ENCODE assay signal across 18 mouse cellular contexts in the genomic region with DNA sequence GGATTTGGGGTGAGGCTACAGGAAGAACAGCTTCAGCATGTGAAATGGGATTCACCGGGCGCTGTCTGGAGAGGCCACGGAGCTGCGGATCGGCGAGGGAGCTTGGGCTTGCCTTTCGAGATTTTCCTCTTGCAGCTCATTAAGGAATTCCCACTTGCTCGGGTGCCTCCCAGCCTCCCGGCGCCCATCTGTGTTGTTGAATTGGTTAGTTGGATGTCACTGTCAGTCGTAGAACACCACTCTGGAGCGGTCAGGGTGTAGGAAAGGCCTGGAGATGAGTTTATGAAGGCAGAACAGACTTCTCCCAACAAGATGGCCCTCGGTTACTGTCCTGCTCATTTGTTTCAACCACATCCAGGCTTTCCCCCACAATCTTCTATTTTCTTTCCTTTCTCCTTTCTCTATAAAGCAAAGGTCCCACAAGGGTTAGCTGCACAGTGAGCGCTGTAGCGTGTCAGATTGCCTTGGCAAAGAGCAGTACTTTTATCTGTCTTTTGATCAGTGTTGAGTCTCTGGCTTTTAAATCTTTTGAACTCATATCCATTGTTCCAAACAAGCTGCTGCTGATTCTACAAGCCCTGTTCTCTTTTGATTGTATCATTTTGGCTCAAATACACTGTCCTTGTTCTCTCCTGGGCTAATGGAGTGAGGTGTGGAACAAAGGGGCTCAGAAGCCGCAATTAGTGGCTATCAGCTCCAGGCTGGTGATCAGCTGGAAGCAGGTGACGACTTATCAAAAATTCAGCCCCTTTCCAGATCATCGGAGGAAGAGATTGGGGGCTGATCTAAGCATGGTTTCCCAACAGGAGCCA.
DNase-seq lines count a peak whose midpoint lies in the region; ATAC-seq lines count a peak whose summit lies in the region.
"Had no signal": no experiment of that assay in that cellular context is flagged by ENCODE, and none has a peak within 500 bp of the region (broad histone marks: within the 10 kb centered on the region; RNA-seq: fewer than 3 reads in every experiment).

No protein-coding gene starts in this region.

- intact Hi-C loops in left cerebral cortex, postnatal 4 days (cut with DNase I) = no loop called here
- intact Hi-C loops in left cerebral cortex, postnatal 14 days (cut with DNase I) = no loop called here

- no peaks in the 10 kb centered on the region for H3K9me3 ChIP-seq in hindbrain, embryonic 13.5 days
- no peaks in the 10 kb centered on the region for H3K9me3 ChIP-seq in midbrain, embryonic 16.5 days (replicated peaks; ENCODE audit: control insufficient read depth, low read length, poor library complexity, severe bottlenecking)
- H3K9me3 ChIP-seq: embryonic facial prominence, embryonic 10.5 days; heart, embryonic 15.5 days; lung, embryonic 15.5 days had no signal

- WGBS in hindbrain, embryonic 13.5 days = 61% methylated on average over 18 of the region's 18 CpGs
- WGBS in midbrain, embryonic 16.5 days = 47% methylated on average over 18 of the region's 18 CpGs

- peaks cover 12% of the 10 kb centered on the region for H3K4me1 ChIP-seq in hindbrain, embryonic 13.5 days (replicated peaks)
- peaks cover 3% of the 10 kb centered on the region; the same call in 1 of the 2 replicates for H3K4me1 ChIP-seq in midbrain, embryonic 16.5 days (ENCODE audit: control insufficient read depth, insufficient read depth, low read length)
- H3K4me1 ChIP-seq: heart, embryonic 15.5 days had no signal

- no peak overlapping the region for H3K4me2 ChIP-seq in hindbrain, embryonic 13.5 days
- no peak overlapping the region for H3K4me2 ChIP-seq in midbrain, embryonic 16.5 days (ENCODE audit: low read length)
- H3K4me2 ChIP-seq: heart, embryonic 15.5 days; lung, embryonic 15.5 days had no signal

- H3K27me3 ChIP-seq in hindbrain, embryonic 13.5 days = no peaks in the 10 kb centered on the region
- no peaks in the 10 kb centered on the region for H3K27me3 ChIP-seq in midbrain, embryonic 16.5 days (ENCODE audit: control insufficient read depth, insufficient read depth, low read depth, low read length)
- H3K27me3 ChIP-seq: heart, embryonic 15.5 days; lung, embryonic 15.5 days had no signal

- H3K4me3 ChIP-seq in hindbrain, embryonic 13.5 days = no peak overlapping the region
- H3K4me3 ChIP-seq in midbrain, embryonic 16.5 days (ENCODE audit: low read depth, low read length) = no peak overlapping the region
- H3K4me3 ChIP-seq: embryonic facial prominence, embryonic 10.5 days; heart, embryonic 15.5 days; layer of hippocampus, adult 2 months; lung, embryonic 15.5 days had no signal

- peak; percentile 71; the same call in 1 of the 2 replicates for ATAC-seq in hindbrain, embryonic 13.5 days (ENCODE audit: low FRiP score)
- peak; percentile 81 for ATAC-seq in midbrain, embryonic 16.5 days

- H3K27ac ChIP-seq in hindbrain, embryonic 13.5 days = no peak overlapping the region
- H3K27ac ChIP-seq in midbrain, embryonic 16.5 days (ENCODE audit: low read length) = no peak overlapping the region
- H3K27ac ChIP-seq: embryonic facial prominence, embryonic 10.5 days; heart, embryonic 15.5 days; layer of hippocampus, adult 2 months; lung, embryonic 15.5 days; stomach, postnatal 0 days had no signal

- H3K9ac ChIP-seq in hindbrain, embryonic 13.5 days = no peak overlapping the region
- H3K9ac ChIP-seq in midbrain, embryonic 16.5 days (ENCODE audit: low read depth, low read length) = no peak overlapping the region
- H3K9ac ChIP-seq: heart, embryonic 15.5 days; lung, embryonic 15.5 days had no signal

- peak; percentile 21 to 31 for DNase-seq in cerebellum, postnatal 14 days
- no peak for DNase-seq in cerebellum, adult 11-12 months
- DNase-seq in left cerebral cortex, postnatal 4 days = peak; percentile 56
- DNase-seq in left cerebral cortex, postnatal 14 days (ENCODE audit: low spot score in 2 of 2) = no peak
- no peak for DNase-seq in layer of hippocampus, adult 11-12 months (ENCODE audit: low spot score)
- DNase-seq in frontal cortex, postnatal 10 days (ENCODE audit: low spot score in 2 of 2) = no peak
- DNase-seq: adrenal gland, adult 8-10 months; cerebellum, adult 9-11 months; gastrocnemius, postnatal 36 days; liver; spleen, adult 18-20 months had no signal

- no peaks in the 10 kb centered on the region for H3K36me3 ChIP-seq in hindbrain, embryonic 13.5 days
- no peaks in the 10 kb centered on the region for H3K36me3 ChIP-seq in midbrain, embryonic 16.5 days (ENCODE audit: control insufficient read depth, insufficient read depth, low read length)
- H3K36me3 ChIP-seq: embryonic facial prominence, embryonic 10.5 days; heart, embryonic 15.5 days; lung, embryonic 15.5 days had no signal

Comparison
In these comparisons a context has a peak if more than half of its experiments do, and no peak if none do; other contexts are left out.
1. DNase-seq: peak in cerebellum, postnatal 14 days (2 of 2) and left cerebral cortex, postnatal 4 days (single experiment); none in cerebellum, adult 11-12 months (single experiment), left cerebral cortex, postnatal 14 days (0 of 2), layer of hippocampus, adult 11-12 months (single experiment) and frontal cortex, postnatal 10 days (0 of 2).